Mouse (Mus musculus) v-Abl transformed pro-B cells (cell line): ENCODE measurements around the gene Dync1i1.
"Not testable (repeated sequence)": the region's sequence is repeated elsewhere in the genome, so short reads cannot be mapped to it uniquely, and the experiment has no call there.

Experiments
- in situ Hi-C, 2 experiments: fragments of 400-800 bp; cut with MboI; formaldehyde crosslinking; loops; one replicate each; pipeline ENCODE4 v1.15.1; 2025; ENCODE audit not compliant: unreplicated experiment in 2 of 2

The Dync1i1 gene

DNA sequence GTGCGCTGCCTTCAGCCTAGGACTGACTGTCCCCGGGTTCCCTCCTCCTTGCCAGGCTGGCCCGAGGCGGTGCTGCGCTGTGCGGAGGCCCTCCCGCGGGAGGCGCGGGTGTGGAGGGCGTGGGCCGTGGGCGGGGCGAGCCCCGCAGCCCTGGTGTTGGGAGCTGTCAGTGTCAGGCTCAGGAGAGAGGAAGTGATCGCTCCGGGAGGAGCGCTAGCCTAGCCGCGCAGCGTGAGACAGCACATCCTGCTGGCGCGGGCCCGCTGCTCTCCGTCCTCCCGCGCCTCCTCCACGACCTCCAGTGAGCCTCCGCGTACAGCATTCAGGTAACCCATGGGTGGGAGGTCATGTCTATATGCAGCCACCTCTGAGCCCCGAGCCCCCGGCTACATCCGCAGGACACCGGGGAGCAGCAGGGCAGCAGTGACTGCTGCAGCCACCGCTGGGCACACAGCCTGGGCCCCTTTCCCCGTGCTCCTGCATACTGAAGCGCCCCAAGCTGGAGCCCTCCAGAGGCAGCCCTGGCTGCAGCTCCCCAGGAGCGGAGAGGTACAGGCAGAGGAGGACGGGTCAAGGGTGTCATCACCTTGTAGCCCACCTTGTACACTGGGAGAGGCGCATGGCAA lies at the start of gene Dync1i1:
TSS of gene Dync1i1 (plus strand) at position 29 of the 626 bp plus-strand sequence.
- in situ Hi-C loops: no loop called here

DNA sequence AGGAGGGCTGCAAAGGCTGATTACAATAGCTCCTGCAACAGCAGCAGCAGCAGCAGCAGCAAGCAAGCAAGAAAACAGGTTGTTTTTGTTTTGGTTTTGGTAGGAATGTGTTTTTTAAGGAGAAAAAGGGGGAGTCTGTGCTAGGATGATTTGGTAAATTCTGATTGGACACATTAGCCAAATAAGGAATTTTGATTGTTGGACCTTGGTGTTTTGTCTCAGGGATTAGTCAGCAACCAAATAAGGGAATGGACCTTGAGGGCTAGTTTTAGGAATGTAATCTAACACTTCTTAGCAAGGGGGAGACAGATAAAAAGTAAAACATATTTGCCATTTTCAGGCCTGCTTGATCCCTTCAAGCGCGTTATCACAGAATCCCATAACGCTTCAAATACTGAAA lies 45.7 kb upstream of the Dync1i1 start:
- in situ Hi-C loops: no loop called here

DNA sequence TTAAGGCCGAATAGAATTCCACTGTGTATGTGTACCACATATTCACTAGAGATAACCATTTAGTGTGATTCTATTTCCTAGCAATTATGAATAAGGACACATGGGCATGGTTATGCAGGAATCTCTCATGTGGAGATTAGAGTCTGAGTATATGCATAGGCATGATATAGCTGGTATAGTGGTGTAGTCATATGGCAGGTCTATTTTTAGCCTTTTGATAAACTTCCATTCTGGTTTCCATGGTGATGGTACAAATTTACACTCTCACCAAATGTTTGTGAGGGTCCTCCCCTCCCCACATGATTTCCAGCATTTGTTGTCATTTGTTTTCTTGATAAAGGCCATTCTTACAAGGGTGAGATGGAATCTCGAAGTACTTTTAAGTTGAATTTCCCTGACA lies 23.6 kb upstream of the Dync1i1 start:
- in situ Hi-C loops: no loop called here

DNA sequence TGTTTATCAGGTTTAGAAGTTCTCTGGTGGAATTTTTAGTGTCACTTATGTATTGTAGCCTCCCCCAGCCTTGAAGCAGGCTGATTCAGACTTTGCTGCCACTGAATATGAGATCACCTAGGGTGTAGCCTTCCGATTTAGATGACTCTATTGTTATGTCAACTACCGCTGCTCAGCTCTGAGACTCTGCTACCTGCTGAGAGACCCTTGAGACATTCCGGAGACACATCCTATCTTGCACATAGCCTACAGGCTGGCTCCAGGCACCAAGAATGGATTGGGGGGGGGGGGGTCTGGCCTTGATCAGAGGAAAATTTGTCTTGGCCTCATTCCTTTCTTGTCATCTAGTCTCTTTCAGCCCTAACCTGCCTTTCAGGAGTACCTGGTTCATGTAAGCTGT lies 17.5 kb upstream of the Dync1i1 start:
- in situ Hi-C loops: not testable (repeated sequence)

GRCm38 (mm10) chr6:5710063-5710605 lies 15.3 kb upstream of the Dync1i1 start:
- in situ Hi-C loops: no loop called here

GRCm38 (mm10) chr6:5712620-5713019 lies 12.8 kb upstream of the Dync1i1 start:
- in situ Hi-C loops: no loop called here

GRCm38 (mm10) chr6:5715101-5715618 lies 10.3 kb upstream of the Dync1i1 start:
- in situ Hi-C loops: no loop called here

DNA sequence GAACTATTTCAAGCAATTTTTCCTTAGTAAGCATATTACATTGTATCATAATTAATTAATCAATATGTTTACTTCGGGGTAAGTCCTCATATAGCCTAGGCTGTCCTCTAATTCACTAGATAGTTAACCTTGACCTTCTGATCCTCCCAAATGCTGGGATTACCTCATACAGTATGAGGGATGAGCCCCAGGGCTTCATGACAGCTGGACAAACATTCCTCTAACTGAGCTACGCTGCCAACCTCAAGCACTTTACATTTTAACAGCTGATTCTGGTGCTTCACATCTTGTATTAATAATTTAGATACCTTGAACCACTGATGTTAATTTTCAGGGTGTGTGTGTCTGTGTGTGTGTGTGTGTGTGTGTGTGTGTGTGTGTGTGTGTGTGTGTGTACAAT lies 6.5 kb upstream of the Dync1i1 start:
- in situ Hi-C loops: no loop called here

DNA sequence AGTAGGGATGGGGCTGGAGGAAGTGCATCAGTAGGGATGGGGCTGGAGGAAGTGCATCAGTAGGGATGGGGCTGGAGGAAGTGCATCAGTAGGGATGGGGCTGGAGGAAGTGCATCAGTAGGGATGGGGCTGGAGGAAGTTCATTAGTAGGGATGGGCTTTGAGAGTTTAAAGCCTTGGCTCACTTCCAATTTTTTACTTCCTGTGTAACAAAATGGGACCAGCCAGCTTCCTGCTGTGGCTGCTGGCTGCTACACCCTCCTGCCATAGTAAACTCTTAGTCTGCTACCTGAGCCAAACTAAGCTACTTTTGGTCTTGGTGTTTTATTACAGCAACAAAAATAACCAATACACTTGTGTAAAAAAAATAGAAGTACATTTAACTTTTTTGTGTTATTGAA lies 4.7 kb upstream of the Dync1i1 start:
- in situ Hi-C loops: not testable (repeated sequence)

DNA sequence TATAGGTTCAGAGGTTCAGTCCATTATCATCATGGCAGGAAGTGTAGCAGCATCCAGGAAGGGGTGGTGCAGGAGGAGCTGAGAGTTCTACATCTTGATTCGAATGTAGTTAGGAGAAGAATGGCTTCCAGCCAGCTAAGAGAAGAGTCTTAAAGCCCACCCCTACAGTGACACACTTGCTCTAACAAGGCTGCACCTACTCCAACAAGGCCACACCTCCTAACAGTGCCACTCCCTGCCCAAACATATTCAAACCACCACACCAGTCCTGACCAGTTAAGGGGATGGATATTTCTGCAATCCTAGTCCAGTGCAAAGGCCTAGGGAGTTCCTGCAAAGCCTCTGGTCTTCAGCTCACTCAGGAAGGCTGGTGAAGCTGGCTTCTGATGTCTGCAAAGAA lies 1.5 kb upstream of the Dync1i1 start:
- in situ Hi-C loops: no loop called here

DNA sequence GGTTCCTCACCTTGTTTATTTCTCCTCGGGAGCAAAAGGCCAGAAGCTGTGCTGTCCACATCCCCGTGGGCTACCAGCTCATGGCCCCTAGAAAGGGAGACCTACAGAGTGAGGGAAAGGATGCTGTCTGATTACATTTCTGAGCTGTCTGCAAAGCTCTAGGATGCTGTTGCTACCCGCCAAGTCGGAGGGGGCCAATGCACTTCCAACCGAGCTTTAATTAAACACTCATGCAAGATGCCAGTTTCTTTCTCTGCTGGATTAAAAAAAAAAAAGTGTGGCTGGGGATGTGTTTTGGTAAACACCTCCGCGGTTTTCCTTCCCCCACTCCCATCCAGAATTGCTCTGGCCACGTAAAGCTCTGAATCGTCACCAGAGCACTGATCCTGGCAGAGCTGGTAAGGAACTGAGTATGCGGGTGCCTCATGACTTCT lies 815 bp downstream of the Dync1i1 start:
- in situ Hi-C loops: no loop called here

GRCm38 (mm10) chr6:5733217-5733616 lies 7.8 kb downstream of the Dync1i1 start:
- in situ Hi-C loops: no loop called here

DNA sequence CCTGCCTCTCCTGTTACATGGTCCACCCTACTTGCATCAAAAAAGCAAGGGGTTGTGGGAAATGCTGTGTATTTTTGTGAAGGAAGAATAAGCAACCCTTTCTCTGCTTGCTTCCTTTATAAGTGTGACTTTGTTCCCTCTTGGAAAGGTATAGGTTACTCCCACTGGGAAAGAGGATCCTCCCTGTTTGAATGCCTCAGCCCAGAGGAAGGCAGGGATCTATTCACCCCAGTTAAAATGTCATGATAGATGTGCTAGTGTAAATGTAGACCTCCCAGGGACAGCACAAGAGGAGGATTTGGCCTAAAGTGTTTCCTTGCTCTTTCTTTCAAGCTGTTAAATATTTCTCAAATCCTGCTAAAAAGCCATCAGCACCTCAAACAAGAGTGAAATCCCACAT lies 9.0 kb downstream of the Dync1i1 start:
- in situ Hi-C loops: no loop called here

GRCm38 (mm10) chr6:5734862-5735261 lies 9.4 kb downstream of the Dync1i1 start:
- in situ Hi-C loops: no loop called here

GRCm38 (mm10) chr6:5739711-5740110 lies 14.3 kb downstream of the Dync1i1 start:
- in situ Hi-C loops: no loop called here

DNA sequence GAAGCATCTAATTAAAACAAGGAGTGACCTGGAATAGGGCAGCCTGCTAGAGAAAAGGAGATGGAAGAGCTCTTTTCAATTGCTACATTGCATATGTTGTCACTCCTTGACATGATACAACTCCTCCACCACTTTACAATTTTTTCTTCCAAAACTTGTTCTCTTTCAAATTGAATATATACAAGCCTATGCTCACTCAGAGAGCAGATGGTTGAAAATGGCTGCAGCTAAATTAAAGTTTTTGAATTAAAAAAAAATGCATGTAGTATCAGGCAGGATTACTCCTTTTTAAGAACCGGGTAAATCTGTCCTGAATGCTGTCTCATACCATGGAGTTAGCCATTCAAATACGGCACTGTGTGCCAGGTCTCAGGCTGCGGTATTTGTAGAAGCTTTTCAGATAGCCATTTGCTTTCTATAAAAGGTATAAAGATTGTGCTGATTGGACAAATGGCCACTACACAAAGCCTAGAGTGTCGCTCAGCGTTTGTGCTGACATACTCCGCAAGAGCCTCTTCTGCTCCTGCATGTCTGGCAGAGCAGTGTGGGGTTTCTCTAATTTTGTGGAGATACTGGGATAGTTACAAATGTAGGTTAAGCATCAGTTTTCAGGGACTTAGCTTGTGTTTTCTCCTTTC lies 16.1 kb downstream of the Dync1i1 start:
- in situ Hi-C loops: no loop called here

DNA sequence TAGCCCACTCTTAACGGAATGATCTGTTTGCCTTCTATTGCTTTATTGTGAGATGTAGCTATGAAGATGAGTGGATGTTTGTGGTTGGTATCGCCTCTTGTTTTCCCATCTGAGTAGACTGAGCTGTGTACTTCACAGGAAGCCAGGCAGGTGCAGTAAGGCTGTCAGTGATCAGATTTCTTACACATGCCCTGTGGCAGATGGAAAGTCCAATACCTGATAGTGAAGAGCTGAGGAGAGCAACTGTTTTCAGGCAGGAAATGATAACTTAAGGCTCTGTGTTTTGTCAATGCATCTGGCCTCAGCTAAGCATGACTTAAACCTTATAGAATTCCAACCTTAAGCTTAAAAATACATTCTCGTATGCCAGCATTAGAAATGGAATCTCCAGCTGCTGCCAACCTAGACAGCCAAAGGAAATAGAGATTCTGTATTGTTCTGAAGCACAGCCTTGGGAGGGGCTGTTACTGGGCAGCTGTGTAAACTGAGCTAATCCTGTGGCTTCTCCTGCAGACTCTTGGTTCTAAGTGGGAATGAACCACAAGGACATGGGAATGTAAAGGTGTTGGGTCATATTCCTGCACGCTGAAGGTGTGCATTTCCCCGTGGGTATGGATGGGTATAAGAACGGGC lies 24.8 kb downstream of the Dync1i1 start:
- in situ Hi-C loops: no loop called here

- in situ Hi-C loops: no loop called here
Observed at GRCm38 (mm10) chr6:5752128-5752527, 26.7 kb downstream of the Dync1i1 start.

DNA sequence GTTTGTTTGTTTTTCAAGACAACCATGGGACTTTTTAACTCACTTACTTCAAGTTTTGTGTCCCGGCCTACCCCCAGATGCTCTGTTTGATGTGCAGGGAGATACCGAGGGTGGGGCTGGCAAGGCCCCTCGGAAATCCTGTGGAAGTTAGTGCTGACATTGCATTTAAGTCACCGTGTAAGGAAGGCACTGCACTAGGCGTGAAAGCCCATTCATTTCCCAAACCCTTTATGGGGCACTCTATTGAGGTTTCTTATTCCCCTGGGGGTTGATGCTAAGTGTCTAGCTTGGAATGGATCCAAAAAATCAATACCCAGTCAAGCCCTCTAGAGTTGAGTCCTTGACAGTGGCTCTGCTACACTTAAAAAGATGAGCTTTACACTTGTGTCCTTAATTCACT lies 27.2 kb downstream of the Dync1i1 start:
- in situ Hi-C loops: no loop called here

DNA sequence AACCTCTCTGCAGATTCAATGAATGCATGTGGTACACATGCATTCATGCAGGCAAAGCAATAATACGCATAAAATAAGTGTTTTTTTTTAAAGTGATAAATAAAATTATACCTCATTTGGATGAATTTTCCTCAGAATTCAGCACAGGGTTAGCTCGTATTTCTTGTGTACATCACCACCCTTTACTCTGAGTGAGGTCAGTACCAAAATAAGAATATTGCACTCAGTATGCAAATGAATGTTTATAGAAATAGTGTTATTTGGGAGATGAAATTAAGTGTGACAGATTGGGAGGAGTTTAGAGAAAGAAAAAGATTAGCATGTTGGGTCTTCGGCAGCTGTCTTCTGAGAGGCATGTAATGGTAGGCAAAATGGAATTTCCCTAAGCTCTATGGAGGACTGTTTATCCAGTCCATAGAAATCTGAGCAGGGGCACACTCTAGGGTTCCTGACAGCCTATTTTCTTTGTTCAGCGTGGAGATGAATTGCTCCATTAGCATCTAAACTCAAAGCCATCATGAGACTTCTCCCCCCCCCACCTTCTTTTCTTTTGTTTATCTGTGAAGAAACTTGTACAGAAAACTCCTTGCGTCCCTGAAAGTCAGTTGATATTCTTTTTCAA lies 31.2 kb downstream of the Dync1i1 start:
- in situ Hi-C loops: no loop called here

DNA sequence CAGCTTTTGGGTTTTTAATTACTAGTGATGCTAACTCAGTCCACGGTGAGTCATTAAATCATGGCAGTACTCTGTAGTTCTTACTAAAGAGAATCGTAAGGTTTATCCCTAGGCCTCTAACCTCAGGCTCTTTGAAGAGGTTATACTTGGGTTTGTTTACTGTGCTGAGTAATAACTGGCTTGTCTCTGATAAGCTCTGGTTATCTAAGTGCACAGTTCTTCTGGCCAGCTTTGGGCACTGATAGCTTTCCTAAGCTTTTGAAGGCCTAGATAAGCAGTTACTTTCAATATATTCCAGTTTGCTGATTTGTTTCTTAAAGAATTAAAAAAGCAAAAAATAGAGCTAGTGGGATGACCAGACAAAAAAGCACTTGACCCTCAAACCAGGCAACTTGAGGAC lies 37.5 kb downstream of the Dync1i1 start:
- in situ Hi-C loops: no loop called here
